Mouse (Mus musculus) megakaryocyte, embryonic 14.5 days (primary cell): ENCODE results near the gene Ank3. TPM values are rescaled to one million over a fixed set of nuclear protein-coding genes. Genes with fewer than 3 reads are reported as not detected.

Experiments used
- H3K27me3 ChIP-seq: replicated peaks from 2 replicates; pipeline ENCODE3; 2012; ENCODE audit warnings: inconsistent platforms
- H3K36me3 ChIP-seq: replicated peaks from 2 replicates; pipeline ENCODE3; 2012; ENCODE audit warnings: low read length, inconsistent platforms, mixed read lengths
- H3K4me1 ChIP-seq: 2 replicates; pipeline ENCODE4 v1.6.1; 2012; ENCODE audit warnings: inconsistent platforms
- H3K4me3 ChIP-seq: replicated peaks from 2 replicates; pipeline ENCODE3; 2012; ENCODE audit warnings: moderate library complexity, mild to moderate bottlenecking, inconsistent platforms
- H3K9me3 ChIP-seq: 2 replicates; pipeline ENCODE4 v1.6.1; 2012; ENCODE audit warnings: inconsistent platforms
- FLI1 ChIP-seq: IDR thresholded peaks from 2 replicates; pipeline ENCODE4 v1.6.1; 2012; ENCODE audit warnings: low read length, inconsistent platforms, mixed read lengths
- GATA1 ChIP-seq: IDR thresholded peaks from 3 replicates; pipeline ENCODE4 v1.6.1; 2012; ENCODE audit warnings: mixed read lengths, low read length, inconsistent platforms, borderline replicate concordance
- polyA plus RNA-seq: library from polyadenylated mRNA; stranded (reverse); fragments of >175 nt; gene quantifications from 2 replicates; pipeline ENCODE4 v1.2.3, GENCODE M21; 2012; ENCODE audit warnings: low replicate concordance; ENCODE audit not compliant: insufficient read depth

Gene Ank3
- polyA plus RNA-seq, 1 experiment: 4.4 TPM

DNA sequence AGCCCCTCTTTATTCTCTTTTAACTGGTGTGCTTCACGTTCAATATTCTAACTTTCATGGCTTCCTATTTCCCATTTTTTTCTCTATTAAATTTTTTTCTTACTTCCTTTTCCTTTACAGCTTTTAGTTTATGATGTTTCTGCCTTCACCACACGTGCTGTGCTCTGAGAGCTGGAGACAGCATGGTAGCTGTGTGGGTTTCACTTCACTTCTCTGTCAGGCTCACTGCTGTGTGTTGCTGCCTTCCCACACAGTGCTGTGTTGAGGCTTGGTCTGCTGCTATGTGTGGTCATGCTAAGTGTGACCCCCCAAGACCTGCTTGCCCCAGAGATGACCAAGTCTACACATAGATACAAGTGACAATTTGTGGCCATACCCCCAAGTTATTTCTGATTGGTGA, 647.1 kb downstream of the Ank3 start:
- H3K4me1 ChIP-seq: no peaks in the 10 kb centered on the region
- TF ChIP-seq GATA1 (no peak), FLI1 (no peak)
- peaks cover 24% of the 10 kb centered on the region for H3K9me3 ChIP-seq
- H3K4me3 ChIP-seq: no peak overlapping the region
- no peaks in the 10 kb centered on the region for H3K27me3 ChIP-seq
- no peaks in the 10 kb centered on the region for H3K36me3 ChIP-seq

- Histone ChIP-seq H3K9me3 (peaks cover 29% of the 10 kb centered on the region), H3K4me1 (no peaks in the 10 kb centered on the region), H3K36me3 (no peaks in the 10 kb centered on the region), H3K4me3 (no peak overlapping the region), H3K27me3 (no peaks in the 10 kb centered on the region)
- no peak for TF ChIP-seq FLI1
- no peak for TF ChIP-seq GATA1
These were observed 651.2 kb downstream of the Ank3 start for GRCm38 (mm10) chr10:70049771-70050170.

DNA sequence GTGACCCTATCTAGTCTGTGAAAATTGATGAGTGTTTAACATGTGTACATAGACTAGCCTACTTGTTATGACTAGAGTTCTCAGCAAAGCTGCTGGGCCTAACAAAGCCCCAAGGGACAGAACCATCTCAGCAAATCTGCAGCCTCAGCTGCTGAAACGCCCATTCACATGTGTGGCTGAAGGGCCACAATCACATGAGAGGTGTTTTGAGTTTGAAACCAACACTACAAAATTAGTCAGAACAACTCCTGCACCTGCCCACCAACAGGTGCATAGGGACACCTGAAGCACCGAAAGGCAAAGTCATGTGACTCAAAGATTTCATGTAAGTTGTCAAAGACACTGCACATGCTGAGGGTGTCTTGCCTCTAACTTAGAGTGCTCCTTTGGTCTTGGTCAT, 656.7 kb downstream of the Ank3 start:
- no peak for TF ChIP-seq FLI1
- no peak for TF ChIP-seq GATA1
- H3K4me1 ChIP-seq: 0 out of 2 replicates have a peak, but pooled peaks cover 3% of the 10 kb centered on the region
- H3K4me3 ChIP-seq: no peak overlapping the region
- H3K9me3 ChIP-seq: peaks cover 32% of the 10 kb centered on the region
- H3K27me3 ChIP-seq: no peaks in the 10 kb centered on the region
- H3K36me3 ChIP-seq: no peaks in the 10 kb centered on the region

DNA sequence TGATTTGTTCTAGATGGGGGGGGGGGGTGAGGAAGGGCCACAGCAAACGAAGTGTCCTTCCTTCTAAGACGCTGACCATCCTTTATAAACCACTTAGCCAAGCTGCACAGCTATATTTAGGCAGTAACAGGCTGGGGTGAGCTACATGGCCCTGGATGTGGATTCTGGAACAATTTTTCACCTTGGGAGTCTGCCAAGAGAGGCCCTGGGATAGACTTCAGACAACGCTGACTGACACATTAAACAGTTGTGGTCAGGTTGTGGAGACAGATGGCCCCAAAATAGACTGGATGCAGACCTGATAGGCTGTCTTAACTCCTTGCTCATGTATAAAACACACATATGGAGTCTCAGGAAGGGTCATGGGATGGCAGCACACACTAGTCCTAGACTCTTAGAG, 658.5 kb downstream of the Ank3 start:
- no peak for TF ChIP-seq GATA1
- no peak for TF ChIP-seq FLI1
- no peak overlapping the region for H3K4me3 ChIP-seq
- H3K27me3 ChIP-seq: no peaks in the 10 kb centered on the region
- no peaks in the 10 kb centered on the region for H3K36me3 ChIP-seq
- H3K4me1 ChIP-seq: 0 out of 2 replicates have a peak, but pooled peaks cover 3% of the 10 kb centered on the region
- peaks cover 35% of the 10 kb centered on the region for H3K9me3 ChIP-seq

DNA sequence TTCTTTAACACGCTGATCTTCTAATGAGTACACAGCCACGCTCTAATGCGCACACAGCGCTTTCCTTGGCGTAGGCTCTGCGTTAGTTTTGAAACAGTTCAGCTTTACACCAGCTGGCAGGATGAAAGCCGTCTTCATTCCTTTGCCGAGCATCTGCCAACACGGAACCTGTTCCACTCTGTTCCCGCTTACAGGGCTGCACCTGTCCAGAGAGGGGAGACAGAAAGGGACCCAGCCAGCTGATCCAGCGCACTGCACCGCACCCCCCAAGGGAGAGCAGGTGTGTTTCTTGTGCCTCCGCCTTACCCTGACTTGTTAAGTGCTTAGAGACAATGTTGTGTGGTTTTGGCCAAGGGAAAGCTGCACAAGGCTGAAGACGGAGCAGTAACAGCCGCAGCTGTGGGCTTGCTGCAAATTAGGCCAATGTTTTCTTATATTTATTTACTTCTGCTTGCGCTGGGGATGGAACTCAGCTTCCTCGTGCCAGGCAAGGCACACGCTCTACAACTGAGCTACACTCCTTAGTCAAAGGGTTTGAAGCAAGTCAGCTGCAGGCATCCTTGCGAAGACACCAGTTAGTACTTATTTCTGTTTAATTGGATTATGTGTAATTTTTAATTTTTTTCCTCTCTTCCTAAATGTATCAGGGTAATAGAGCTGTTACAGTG, 661.6 kb downstream of the Ank3 start:
- Histone ChIP-seq H3K27me3 (no peaks in the 10 kb centered on the region), H3K36me3 (no peaks in the 10 kb centered on the region), H3K4me3 (no peak overlapping the region), H3K4me1 (0 out of 2 replicates have a peak, but pooled peaks cover 3% of the 10 kb centered on the region), H3K9me3 (peaks cover 29% of the 10 kb centered on the region)
- TF ChIP-seq GATA1: no peak
- no peak for TF ChIP-seq FLI1

DNA sequence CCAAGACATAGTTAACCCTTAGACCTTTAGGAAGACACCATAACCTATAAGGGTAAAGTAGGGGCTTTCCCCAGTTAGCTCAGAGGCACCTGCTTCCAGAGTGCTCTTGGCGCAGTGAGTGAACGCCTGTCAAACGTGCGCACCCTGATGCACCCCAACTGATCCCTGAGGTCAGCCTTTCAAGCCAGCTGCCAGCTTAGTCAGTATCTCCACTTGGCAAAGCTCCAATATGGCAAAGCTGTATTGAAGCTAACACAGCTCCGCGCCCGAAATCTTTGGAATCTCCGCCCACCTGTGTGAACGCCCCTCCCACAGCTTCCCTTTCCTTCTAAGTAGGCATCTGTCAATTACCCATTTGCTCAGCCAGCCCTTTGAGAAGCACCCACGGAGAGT, 662.1 kb downstream of the Ank3 start:
- no peak for TF ChIP-seq GATA1
- TF ChIP-seq FLI1: no peak
- H3K4me3 ChIP-seq: no peak overlapping the region
- 0 out of 2 replicates have a peak, but pooled peaks cover 3% of the 10 kb centered on the region for H3K4me1 ChIP-seq
- H3K36me3 ChIP-seq: no peaks in the 10 kb centered on the region
- peaks cover 24% of the 10 kb centered on the region for H3K9me3 ChIP-seq
- H3K27me3 ChIP-seq: no peaks in the 10 kb centered on the region

- Histone ChIP-seq H3K4me3 (no peak overlapping the region), H3K27me3 (no peaks in the 10 kb centered on the region), H3K4me1 (no peaks in the 10 kb centered on the region), H3K36me3 (no peaks in the 10 kb centered on the region), H3K9me3 (peaks cover 37% of the 10 kb centered on the region)
- no peak for TF ChIP-seq GATA1
- no peak for TF ChIP-seq FLI1
These were observed 665.4 kb downstream of the Ank3 start for GRCm38 (mm10) chr10:70063881-70064555.

DNA sequence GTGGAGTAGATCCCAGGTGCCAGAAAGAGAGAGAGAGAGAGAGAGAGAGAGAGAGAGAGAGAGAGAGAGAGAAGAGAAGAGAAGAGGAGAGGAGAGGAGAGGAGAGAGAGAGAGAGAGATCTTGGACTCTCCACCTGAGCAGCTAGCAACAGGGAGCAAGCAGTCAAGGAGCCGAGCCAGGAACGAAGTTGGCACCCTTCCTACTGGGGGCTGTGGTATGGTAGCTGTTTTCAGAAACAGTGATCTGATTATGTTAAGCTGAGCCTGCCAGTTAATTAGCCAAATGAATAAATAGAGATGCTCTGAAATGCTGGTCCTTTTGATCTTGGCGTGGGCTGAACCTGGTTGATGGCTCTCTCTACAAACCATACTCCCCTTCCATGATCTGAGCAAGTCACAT, 666.6 kb downstream of the Ank3 start:
- Histone ChIP-seq H3K9me3 (peaks cover 37% of the 10 kb centered on the region), H3K4me1 (no peaks in the 10 kb centered on the region), H3K27me3 (no peaks in the 10 kb centered on the region), H3K36me3 (no peaks in the 10 kb centered on the region), H3K4me3 (no peak overlapping the region)
- TF ChIP-seq GATA1 (no peak), FLI1 (no peak)

GRCm38 (mm10) chr10:70066497-70067168, 668.1 kb downstream of the Ank3 start:
- TF ChIP-seq FLI1 (no peak), GATA1 (no peak)
- Histone ChIP-seq H3K36me3 (no peaks in the 10 kb centered on the region), H3K4me3 (no peak overlapping the region), H3K9me3 (peaks cover 44% of the 10 kb centered on the region), H3K4me1 (no peaks in the 10 kb centered on the region), H3K27me3 (no peaks in the 10 kb centered on the region)
